Mouse (Mus musculus) adrenal gland, adult 18-20 months (tissue): ENCODE data around the gene Ndufv3. TPM values are rescaled to one million over a fixed set of nuclear protein-coding genes. Genes with fewer than 3 reads are reported as not detected.

Experiments used
- microRNA-seq, 2 experiments: library from miRNA; unstranded; fragments of <30 nt; microRNA quantifications; one replicate each; pipeline ENCODE4 v1.2.0; 2021; ENCODE audit warnings: borderline number of aligned reads in 2 of 2
- total RNA-seq, 2 experiments: library from RNA; stranded (reverse); gene quantifications; 1 replicate in 1 of 2; 2 replicates in 1 of 2; pipeline ENCODE4 v1.2.3; 2021

The Ndufv3 gene
- total RNA-seq, 2 experiments from 2014 or later = 450 to 534 TPM

Small RNA genes within 50 kb of the gene (microRNA-seq; reads per million reads assigned to microRNA genes)
- 0 to 0.47 reads per million in 2 experiments for gene Gm24970

Other genes with a start within 250 kb of the Ndufv3 start
- 1 to 10 TPM; 5.7 to 7.2 TPM for gene Rsph1, start 242.7 kb upstream of the Ndufv3 start, total RNA-seq
- gene Slc37a1, start 233.3 kb upstream of the Ndufv3 start, total RNA-seq = 10 to 100 TPM in 1 of 2 experiments, 1 to 10 TPM in 1; 8.9 to 10.4 TPM
- 1 to 10 TPM; 1.9 to 2.6 TPM for gene Pde9a, start 133.9 kb upstream of the Ndufv3 start, total RNA-seq
- gene Wdr4, start 135 bp upstream of the Ndufv3 start, total RNA-seq = 10 to 100 TPM; 17.6 to 18.4 TPM
- 10 to 100 TPM; 19.0 to 23.0 TPM for gene Pknox1, start 44.6 kb downstream of the Ndufv3 start, total RNA-seq
- 1 to 10 TPM; 3.0 to 7.7 TPM for gene Cbs, start 117.1 kb downstream of the Ndufv3 start, total RNA-seq
- gene U2af1, start 138.8 kb downstream of the Ndufv3 start, total RNA-seq = 100 to 1,000 TPM; 147 to 149 TPM
- gene Cryaa, start 157.7 kb downstream of the Ndufv3 start, total RNA-seq = not detected